Mouse (Mus musculus) liver, embryonic 14.5 days (tissue): ENCODE results near the gene Trim80.

ENCODE experiments used
- CTCF ChIP-seq: IDR thresholded peaks from 2 replicates; pipeline ENCODE4 v1.5.1; 2016; ENCODE audit warnings: antibody characterized with exemption, low read depth, control low read depth
- EP300 ChIP-seq: IDR thresholded peaks from 2 replicates; pipeline ENCODE4 v1.6.1; 2016; ENCODE audit warnings: antibody characterized with exemption, low read depth

GRCm38 (mm10) chr11:115491356-115492083 is 51.2 kb downstream of the Trim80 start, which contains the start of gene Nt5c:
- TF ChIP-seq CTCF (peak; percentile 90), EP300 (no peak)
